Mouse (Mus musculus) left cerebral cortex, postnatal 25 days (tissue): ENCODE measurements around the gene Tfcp2l1. TPM values are rescaled to one million over a fixed set of nuclear protein-coding genes. Genes with fewer than 3 reads are reported as not detected.
"Not testable (repeated sequence)": the region's sequence is repeated elsewhere in the genome, so short reads cannot be mapped to it uniquely, and the experiment has no call there.

Experiments
- DNase-seq, 2 experiments: peaks; one replicate each; pipeline ENCODE4 v3.0.0; 2022; ENCODE audit warnings: low spot score in 2 of 2, mixed read lengths in 1 of 2
- intact Hi-C: fragments of 180-260 bp; cut with DNase I; formaldehyde crosslinking; loops from one replicate; pipeline ENCODE4 v1.15.1; 2025
- total RNA-seq, 2 experiments: library from RNA; stranded (reverse); gene quantifications; 2 replicates each; pipeline ENCODE4 v1.2.3; 2021

The Tfcp2l1 gene
- 1 to 10 TPM; 2.5 to 3.6 TPM for total RNA-seq

DNA sequence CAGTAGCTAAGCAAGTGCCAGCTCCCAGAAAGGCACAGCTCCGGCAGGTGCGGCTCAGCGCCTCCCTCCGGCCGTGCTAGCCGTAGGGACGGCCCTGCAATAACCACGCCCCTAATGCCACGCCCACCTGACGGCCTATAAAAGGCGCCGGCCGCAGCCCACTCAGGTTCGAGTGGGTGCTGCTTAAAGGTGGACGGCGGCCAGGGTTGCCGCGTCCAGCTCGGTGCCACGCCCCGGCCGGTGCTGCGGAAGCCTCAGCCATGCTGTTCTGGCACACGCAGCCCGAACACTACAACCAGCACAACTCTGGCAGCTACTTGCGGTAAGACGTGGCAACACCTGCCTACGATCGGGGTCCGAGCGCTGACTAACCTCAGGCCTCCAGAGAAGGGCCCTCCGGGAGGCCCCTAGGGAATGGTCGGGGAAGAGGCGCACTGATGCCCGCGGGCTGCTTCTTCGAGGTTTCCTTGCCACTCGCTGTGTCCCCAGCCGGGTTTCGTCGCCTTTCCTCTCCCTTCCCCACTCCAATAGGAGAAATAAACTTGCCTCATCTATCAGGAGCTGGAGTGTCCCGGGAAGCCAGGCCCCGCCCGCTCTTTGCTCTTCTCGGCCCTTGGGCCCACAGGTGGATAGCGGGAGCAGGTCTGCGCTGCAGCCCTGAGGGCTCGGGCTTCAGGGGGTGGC is at the start of gene Tfcp2l1:
Tfcp2l1 (plus strand) TSS at position 165 of the 684 bp plus-strand sequence.
- intact Hi-C loops, result loop anchor here (5.0 kb wide), 1 partner anchor 129 kb away; no protein-coding TSS in a partner anchor
- DNase-seq, result peak; percentile 46 to 47

DNA sequence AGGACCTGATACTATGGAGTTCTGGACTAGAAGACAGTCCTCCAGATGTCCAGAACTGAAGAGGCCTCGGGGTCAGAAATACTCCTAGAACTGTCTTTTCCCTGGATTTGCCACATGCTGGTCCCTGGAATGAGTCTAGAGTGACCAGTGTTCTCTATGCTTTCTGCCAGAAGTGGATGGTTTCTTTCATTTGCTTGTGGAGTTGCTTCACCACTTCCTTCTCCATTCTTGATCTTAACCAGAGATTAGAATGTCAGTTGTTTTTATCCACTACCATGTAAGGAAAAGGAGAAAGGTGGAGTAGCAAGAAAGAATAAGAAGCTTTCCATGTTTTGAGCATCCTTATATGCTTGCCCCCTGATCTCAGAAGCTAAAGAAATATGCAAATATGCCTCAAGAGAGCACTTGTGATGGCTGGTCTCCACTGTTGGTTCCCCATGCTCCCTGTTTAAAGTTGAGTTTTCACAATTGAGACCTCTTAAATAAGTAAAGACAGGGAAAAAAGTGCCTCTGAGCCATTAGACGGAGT is 47.5 kb upstream of the Tfcp2l1 start:
- DNase-seq, result no peak
- intact Hi-C loops, result no loop called here

DNA sequence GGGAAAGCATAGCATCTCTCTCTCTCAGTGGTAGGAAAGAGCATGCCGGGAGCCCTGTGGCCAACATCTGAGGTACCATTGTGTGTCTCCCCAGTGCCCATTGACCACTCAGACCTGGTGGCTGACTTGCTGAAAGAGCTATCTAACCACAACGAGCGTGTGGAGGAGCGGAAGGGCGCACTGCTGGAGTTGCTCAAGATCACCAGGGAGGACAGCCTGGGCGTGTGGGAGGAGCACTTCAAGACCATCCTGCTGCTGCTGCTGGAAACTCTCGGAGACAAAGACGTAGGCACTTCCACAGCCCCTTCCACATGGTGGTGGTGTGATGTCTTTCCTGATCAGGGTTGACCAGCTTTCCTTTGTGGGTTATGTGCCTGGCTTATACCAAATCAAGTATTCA is 46.6 kb upstream of the Tfcp2l1 start:
- intact Hi-C loops, result no loop called here
- no peak for DNase-seq

DNA sequence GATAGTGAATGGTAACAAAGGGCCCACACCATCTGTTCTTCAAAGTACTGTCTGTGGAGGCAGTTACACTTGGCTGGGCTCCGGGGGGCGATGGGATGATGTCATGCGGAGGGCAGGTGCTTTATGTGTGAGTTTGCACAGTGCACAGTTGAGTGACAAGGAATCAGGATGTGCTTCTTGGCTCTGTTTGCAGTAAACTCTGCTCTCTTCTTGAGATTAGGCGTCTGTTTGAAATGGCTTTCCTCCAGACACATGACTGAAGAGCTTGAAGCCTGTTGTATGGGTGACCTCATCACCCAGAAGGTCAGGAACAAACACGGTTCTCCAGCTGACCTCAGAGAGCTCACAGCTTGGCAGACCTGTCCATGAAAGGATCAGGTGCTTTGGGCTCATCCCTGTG is 38.0 kb upstream of the Tfcp2l1 start:
- intact Hi-C loops, result no loop called here
- no peak for DNase-seq

DNA sequence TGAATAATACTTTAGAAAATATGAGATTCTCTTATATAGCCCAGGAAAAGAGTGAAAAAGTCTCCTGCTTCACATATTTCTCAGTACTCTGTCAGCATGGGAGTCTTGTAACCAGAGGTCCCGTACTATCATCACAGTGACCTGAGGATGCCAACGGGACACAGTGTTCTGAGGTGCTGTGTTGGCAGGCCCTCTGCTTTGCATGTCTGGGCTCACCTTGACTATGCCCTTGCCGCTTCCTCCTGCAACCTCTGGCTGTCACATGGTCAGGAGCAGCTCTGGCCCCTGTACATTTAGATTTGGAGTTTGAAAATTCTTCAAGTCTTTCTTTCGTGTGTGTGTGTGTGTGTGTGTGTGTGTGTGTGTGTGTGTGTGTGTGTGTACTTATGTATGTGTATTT is 34.8 kb upstream of the Tfcp2l1 start:
- intact Hi-C loops, result no loop called here
- DNase-seq, result no peak

DNA sequence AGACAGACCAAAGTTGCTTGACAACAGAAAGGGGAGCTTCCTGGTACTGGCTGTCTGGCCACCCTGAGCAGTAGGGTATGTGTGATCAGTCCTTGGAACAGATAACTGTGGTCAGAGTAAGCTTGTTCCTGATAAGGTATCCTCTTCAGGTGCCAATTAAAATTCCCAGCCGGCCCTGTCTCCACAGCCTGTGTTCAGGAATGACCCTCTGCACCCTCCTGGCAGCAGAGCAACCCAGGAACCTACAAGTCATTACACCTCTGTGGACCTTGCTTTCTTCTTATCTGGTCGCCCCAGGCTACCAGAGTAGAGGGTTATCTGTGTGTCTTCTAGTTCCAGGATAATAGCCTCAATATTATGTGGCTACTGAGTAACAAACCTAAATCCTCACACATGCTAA is 32.4 kb upstream of the Tfcp2l1 start:
- DNase-seq, result no peak
- intact Hi-C loops, result no loop called here

DNA sequence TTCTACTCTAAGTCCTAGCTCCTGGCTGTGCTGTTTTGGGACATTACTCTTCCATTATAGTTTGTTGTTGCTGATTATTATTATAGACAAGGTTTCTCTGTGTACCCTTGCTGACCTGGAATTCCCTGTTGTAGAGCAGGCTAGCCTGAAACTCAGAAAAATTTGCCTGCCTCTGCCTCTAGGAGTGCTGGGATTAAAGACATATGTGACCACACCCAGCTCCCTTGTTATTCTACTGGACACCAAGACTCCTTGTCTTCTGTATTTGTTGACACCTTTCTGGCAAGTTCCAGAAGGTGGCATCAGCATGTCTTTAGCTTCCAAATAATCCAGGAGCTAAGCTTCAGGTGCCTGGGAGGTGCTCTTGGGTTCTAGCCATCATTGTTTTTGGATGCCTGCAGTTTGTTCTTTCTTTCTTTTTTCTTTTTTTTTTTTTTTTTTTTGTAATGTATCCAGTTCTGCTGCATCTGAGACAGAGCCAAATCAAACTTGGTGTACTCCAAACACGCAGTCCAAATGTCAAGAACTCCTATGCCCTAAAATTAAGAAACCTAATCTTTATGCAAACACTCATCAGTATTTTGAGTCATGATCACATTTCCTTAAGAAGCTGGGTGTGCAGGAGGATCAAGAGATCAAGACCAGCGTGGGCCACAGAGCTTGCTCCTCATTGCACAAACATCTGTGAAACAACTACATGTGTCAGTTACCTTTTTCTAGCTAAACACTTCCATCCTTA is 30.1 kb upstream of the Tfcp2l1 start:
- intact Hi-C loops, result no loop called here
- DNase-seq, result no peak

DNA sequence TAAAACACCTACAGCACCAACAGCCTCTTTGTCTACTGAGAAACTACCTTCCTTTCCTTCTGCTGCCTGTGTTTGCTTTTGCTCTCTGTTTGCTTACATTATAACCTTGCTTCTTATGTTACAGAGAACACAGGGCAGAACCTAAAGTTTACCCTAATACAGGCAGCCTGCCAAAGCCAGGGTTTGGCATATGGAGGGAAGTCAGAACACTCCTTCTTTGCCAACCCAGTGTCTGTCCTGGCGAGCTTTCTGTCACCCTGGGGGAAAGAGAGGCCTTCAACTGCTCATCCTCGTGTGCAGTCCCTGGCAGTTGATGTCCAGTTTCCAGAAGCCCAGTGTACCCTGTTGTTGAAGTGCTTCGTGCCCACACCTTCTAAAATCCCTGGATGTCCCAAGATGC is 29.4 kb upstream of the Tfcp2l1 start:
- intact Hi-C loops, result no loop called here
- DNase-seq, result no peak

DNA sequence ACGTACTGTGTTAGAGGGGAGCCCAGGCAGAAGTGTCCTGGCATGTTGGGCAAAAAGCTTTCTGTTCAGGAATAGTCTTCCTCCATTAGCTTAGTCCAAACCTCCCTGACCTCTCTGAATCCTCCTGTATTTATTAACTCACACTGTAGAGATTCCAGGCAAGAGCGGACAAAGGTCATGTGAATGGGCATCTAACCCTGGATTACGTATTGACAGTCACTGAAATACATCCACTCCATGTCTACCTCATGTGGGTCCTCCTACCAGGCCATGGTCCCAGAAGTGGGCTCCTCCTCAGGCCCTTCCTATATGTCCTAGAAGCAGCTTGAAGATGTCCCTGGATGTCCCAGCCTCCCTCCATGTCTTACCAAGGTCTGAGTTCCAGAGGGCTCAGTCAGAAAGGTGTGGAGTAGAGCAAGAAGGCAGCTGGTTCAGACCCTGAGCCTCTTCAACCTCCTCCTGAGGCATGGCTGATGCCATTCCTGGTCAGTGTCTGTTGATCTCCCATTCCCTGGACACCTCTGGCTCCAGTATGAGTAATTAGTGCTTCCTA is 14.0 kb upstream of the Tfcp2l1 start:
- DNase-seq, result no peak
- intact Hi-C loops, result no loop called here

DNA sequence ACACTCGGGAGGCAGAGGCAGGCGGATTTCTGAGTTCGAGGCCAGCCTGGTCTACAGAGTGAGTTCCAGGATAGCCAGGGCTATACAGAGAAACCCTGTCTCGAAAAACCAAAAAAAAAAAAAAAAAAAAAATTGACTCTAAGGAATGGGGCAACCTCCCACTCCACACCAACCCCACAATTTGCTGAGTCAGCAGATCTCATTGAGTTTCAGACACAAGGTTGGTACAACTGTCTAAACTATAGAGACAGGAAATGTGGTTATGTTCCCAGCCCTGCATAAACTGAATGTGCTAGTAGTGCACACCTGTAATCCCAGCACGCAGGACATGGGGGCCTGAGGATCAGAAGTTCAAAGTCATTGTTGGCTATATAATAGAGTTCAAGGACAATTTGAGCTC is 6.7 kb upstream of the Tfcp2l1 start:
- intact Hi-C loops, result not testable (repeated sequence)

DNA sequence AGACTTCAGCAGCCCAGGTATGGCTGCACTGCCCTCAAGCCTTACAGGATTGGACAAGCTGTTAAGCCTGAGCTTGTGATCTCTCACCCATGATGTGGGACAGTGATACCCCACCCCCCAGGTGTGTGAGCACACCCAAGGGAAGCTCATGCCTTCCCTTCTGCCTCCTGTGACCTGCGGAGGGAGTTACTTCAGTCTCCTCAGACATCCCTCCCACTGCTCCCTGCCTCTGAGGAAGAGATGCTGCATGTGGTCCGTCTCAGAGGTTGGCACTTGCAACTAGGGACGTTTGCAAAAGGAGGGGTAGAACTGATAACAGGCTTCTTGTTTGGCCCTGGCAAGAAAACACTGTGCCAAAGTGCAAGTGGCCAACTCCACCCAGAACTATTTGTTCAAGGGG is 4.9 kb upstream of the Tfcp2l1 start:
- DNase-seq, result no peak
- intact Hi-C loops, result no loop called here

More for the DNA sequence above, 6.7 kb upstream of the Tfcp2l1 start:
- DNase-seq, result not testable (repeated sequence)

DNA sequence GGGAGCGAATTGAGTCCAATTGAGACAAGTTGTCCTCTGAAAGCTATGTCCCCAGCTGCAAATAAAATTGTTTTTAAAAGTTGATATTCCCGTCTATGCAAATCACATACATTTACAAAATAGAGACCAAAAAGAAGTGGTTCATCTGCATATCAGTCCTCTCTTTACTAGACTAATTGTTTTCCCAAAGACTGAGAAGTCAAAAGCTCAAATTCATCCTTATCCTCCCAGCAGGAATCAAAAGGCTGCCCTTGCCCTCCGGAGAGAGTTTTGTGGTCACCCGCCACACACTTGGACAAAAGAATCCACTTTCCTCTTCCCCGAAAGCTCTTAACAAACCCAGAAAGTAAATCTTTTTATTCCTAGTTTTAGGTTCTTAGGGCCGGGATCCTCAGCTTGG is 2.3 kb upstream of the Tfcp2l1 start:
- intact Hi-C loops, result loop anchor here (5.0 kb wide), 1 partner anchor 132 kb away; no protein-coding TSS in a partner anchor

DNA sequence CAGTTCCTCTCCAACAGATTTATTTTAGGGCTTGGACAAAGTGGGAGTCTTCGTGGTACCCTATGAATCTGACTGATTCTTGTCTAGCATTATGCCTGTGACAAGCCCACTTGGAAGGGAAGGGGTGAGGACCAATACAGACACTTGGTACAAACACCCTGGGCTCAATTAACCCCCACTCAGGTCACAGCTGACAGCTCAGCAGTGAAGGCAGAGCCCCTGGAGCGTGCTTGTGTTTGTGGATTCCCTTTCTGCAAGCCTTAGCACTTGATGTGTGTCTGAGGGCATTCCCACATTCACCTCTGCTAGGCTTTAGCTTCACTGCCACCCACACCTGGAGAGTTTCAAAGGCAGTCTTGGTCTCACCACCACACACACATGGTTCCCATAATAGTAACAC is 1.8 kb upstream of the Tfcp2l1 start:
- intact Hi-C loops, result loop anchor here (5.0 kb wide), 1 partner anchor 131 kb away; no protein-coding TSS in a partner anchor
- no peak for DNase-seq

More for the DNA sequence above, 2.3 kb upstream of the Tfcp2l1 start:
- DNase-seq, result no peak

DNA sequence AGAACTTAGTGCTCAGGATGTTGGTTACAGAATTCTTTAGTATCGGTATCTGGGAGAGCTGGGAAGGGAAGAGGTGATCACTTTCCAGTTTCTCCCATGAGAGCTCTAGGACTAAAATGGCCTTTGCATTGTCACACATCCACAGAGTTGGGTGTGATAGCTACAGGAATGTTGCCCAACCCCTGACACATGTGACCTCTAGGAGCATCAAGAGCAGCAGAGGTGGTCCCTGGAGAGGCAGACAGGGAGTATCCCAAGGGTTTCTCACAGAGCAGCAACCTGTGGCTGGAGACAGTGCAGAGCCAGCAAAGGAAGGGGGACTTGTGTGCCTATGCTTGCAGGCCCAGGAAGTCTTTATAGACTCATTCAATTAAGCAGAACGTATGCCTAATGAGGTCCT is 1.3 kb upstream of the Tfcp2l1 start:
- intact Hi-C loops, result loop anchor here (5.0 kb wide), 1 partner anchor 131 kb away; no protein-coding TSS in a partner anchor

DNA sequence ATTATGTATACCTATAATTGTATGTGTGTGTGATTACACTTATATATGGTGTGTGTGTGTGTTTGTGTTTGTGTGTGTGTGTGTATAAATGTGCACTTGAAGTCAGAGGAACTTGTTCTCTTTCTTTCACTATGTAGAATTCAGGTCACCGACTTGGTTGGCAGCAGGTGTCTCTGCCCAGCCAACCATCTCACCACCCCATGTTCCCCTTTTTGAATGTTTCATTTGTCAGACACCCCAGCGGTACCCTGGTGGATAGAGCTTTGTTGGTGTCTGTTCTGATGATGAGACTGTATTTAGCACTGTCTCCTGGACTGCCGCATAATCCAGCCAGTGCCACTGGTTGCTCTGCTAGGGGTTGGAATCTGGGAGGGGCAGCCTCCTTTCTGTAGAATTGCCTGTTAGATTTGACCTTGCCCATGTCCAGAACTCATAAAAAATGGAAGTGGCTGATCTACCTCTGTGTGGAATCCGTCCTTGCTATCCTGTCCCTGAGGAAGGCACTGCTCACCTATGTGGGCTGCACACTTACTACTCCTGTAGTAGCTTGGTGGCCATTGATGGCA is 5.8 kb downstream of the Tfcp2l1 start:
- DNase-seq, result no peak
- intact Hi-C loops, result no loop called here

More for the DNA sequence above, 1.3 kb upstream of the Tfcp2l1 start:
- DNase-seq, result no peak

DNA sequence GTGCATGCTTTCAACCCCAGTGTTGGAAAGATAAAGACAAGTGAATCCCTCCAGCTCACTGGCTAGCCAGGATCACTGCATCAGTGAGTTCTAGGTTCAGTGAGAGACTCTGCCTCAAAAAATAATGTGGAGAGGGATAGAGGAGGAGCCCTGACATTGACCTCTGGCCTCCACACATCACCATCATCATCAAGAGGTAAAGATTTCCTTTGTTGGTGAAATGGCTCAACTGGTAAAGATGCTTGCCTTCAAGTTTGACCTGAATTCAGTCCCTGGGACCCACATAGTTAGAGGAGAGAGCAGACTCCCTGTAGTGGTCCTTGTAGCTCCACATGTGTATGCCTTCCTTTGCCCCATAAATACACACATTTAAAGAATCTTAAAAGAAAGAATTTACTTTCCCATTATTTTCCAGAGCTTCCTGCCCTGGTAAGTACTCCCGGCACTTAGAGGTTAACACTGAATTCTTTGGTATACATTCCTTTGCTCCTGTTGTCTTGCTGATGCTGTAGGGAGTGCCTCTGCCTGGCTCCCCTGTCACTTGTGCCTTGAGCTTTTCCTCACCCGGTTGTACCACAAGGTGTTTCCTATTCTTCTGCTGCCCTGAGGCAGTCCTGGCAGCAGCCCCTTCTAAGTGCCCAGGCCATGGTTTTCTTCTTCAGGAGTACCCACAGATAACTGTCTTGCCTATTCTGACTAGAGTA is 14.7 kb downstream of the Tfcp2l1 start:
- intact Hi-C loops, result no loop called here
- DNase-seq, result no peak

DNA sequence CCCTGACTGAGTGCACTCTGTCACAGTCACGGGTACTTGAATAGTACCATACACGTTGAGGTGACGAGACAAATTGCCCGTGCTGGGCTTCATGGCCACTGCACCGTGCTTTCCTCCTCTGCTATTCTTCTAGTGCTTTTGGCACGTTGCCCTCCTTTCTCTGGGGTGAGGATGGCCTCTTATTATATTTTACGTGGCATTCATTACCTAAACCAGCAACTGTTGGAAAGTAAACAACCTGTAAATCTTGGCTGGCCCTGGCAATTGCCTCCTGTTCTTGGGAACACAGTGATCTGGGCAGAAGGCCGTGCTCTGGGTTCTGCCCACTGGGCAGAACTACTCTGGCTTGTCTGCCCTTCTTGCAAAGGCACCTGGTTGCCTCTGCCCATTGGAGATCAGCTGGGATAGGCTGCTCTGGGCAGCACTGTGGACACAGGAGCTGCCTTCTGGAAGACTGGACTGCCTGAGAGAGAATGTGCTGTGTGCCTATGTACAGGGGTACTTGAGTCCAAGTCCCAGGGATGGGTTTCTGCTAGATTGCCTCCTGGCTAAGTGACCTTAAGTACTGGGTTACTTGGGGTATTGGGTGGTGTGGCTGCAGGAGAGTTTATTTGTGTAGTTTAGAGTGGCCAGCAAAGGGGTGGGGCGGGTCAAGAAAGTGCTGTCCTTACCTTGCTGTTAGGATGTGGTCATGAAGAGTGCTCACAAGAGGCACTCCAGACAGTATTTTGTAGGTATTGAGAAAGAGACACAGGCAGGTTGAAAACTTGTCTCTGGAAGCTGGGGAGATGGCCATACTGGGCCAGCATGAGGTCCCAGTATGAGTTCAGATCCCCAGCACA is 15.6 kb downstream of the Tfcp2l1 start:
- intact Hi-C loops, result no loop called here
- DNase-seq, result no peak

DNA sequence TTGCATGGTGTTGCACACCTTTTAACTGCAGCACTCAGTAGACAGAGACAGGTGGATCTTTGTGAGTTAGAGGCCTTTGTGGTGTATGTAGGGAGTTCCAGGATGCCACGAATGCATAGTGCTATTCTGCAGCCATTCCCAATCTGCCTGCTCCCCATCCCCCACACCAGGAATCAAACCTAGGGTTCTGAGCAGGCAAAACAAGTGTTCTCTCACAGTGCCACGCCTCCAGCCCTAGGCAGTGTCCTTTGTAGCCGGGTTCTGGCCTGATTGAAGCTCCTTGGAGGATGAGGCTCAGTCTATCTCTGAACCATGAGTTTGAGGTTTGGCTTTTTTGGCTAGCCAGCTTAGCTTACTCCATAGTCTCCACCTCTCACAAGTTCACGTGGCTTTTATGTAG is 18.0 kb downstream of the Tfcp2l1 start:
- intact Hi-C loops, result no loop called here
- no peak for DNase-seq

DNA sequence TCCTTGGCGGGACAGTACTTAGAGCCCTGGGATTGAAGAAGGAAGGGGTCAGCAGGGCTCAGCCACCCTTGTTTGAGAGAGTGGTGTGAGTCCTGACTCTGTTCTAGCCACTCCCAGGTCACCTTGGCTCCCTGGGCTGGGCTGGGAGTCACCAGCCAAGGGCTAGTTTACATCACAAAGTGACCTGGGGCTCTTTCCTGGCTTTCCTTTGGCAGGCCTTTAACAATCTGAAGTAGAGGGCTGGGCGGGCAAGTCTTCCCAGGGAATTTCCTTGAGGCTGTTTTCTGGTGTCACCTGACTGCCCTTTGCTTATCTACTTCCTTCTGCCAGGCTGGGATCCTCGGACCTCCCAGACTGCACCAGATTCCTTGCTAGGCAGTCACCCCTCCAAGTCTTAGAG is 20.3 kb downstream of the Tfcp2l1 start:
- intact Hi-C loops, result no loop called here
- no peak for DNase-seq
